Mouse (Mus musculus) stomach, postnatal 0 days (tissue): ENCODE results near the gene Reep3.

Source experiments
- CTCF ChIP-seq: IDR thresholded peaks from 2 replicates; pipeline ENCODE4 v1.5.1; 2016; ENCODE audit warnings: antibody characterized with exemption, low read depth, mild to moderate bottlenecking, moderate library complexity
- EP300 ChIP-seq: optimal IDR thresholded peaks from 2 replicates; pipeline ENCODE3; 2016; ENCODE audit warnings: antibody characterized with exemption

GRCm38 (mm10) chr10:67029297-67029696 is 67.4 kb downstream of the Reep3 start:
- TF ChIP-seq CTCF: no peak
- TF ChIP-seq EP300: no peak
